In the genomic region with DNA sequence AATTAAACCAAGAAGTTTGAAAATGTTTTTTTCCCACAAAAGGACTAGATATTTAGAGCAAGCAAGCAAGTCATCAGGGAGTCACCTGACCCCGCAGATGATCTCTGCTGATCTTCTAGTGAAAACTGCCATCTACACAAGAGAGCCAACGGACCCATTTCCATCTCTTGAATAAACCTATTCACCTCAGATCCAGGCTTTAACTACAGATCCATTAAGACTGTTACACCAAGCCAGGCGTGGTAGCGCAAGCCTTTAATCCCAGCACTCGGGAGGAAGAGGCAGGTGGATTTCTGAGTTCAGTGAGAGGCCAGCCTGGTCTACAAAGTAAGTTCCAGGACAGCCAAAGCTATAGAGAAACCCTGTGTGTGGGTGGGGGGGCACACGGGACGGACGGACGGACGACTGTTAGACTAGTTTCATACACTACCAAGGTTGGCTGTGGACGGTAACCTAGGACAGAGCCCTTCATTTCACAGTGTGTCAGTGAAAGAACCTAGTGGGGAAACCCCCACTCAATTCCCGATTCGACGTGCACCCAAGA, we compare ENCODE assay signal across 17 mouse cellular contexts.
"Had no signal": no experiment of that assay in that cellular context is flagged by ENCODE, and none has a peak within 500 bp of the region (broad histone marks: within the 10 kb centered on the region; RNA-seq: fewer than 3 reads in every experiment).

No protein-coding gene starts in this region.

- DNase-seq: kidney, adult 18-20 months; kidney, adult 9 months; kidney, postnatal 14 days; layer of hippocampus, adult 9-11 months; lung, postnatal 10 days; midbrain, embryonic 14.5 days; right cerebral cortex, adult 18-20 months; right cerebral cortex, postnatal 14 days; right cerebral cortex, postnatal 4 days; thymus, postnatal 36 days had no signal

- H3K9ac ChIP-seq: liver, embryonic 14.5 days; lung, embryonic 15.5 days; stomach, embryonic 15.5 days had no signal

- H3K27ac ChIP-seq: layer of hippocampus, adult 2 months; left cerebral cortex, adult 2 months; liver, embryonic 14.5 days; lung, embryonic 15.5 days; stomach, embryonic 15.5 days had no signal

- H3K4me1 ChIP-seq: stomach, embryonic 15.5 days had no signal

- H3K9me3 ChIP-seq: lung, embryonic 15.5 days; stomach, embryonic 15.5 days had no signal

- H3K27me3 ChIP-seq: lung, embryonic 15.5 days; stomach, embryonic 15.5 days had no signal

- H3K36me3 ChIP-seq: lung, embryonic 15.5 days; stomach, embryonic 15.5 days had no signal

- H3K4me2 ChIP-seq: liver, embryonic 11.5 days; lung, embryonic 15.5 days; midbrain, embryonic 11.5 days; stomach, embryonic 15.5 days had no signal

- H3K4me3 ChIP-seq: layer of hippocampus, adult 2 months; left cerebral cortex, adult 2 months; lung, embryonic 15.5 days; stomach, embryonic 15.5 days had no signal
